Comparison of ENCODE assay signal across 8 mouse cellular contexts in the genomic region with DNA sequence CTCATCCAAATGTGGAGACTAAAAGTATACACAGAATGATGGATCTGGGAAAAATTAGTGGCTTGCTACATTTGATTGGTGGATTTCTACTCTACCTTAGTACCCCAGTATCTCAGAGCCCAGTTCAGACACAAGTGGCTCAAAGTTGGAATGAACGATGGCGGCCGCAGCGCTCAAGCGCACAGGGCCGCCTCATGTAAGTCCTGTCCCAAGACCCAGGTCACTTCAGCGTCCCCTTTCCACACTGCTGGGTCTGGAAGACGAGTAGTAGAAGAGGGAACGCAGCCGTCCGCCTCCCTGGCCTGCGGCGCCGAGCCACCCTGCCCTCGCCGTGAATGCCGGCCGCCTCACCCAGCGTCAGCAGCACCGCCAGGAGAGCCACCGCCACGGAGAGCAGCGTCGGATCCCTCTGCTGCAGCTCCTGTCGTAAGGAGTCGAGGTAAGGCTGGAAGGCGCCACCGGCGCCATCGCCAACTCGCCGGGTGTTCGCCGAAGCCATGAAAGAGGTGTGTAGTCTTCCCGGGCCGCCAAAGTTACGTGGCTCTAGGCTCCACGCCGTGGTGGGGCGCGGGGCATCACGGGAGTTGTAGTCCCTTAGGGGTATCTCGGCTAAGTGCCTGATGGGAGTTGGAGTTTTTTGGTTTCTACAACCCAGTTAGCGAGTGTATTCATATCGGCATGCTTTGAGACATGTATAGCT. TPM values are rescaled to one million over a fixed set of nuclear protein-coding genes. Genes with fewer than 3 reads are reported as not detected.
DNase-seq lines count a peak whose midpoint lies in the region; ATAC-seq lines count a peak whose summit lies in the region.

A gene (minus strand): TSS at position 577 of the 700 bp plus-strand sequence.

- ATAC-seq in megakaryocyte progenitor cell, adult 5-6 weeks (replicated peaks; ENCODE audit: poor library complexity) = peak; percentile 100

- peak; percentile 89 for DNase-seq in adipocyte (ENCODE audit: low spot score)
- peak; percentile 98 for DNase-seq in embryo, embryonic 10 days (ENCODE audit: low spot score)
- DNase-seq in gastrocnemius, postnatal 10 days = peak; percentile 94
- peak; percentile 95 for DNase-seq in induced T-regulatory cell, adult 2 months (ENCODE audit: low read depth)
- peak; percentile 81 to 92 for DNase-seq in left cerebral cortex, adult 9 months (ENCODE audit: low spot score in 2 of 2)
- DNase-seq in right cerebral cortex, postnatal 14 days = peak; percentile 95
- peak; percentile 89 to 94 for DNase-seq in urinary bladder, postnatal 36 days (ENCODE audit: low spot score in 2 of 2)

RNA-seq across cellular contexts. Expression of the gene that starts here (rescaled TPM):
- 10 to 100 TPM; 15.3 to 17.0 TPM for total RNA-seq in gastrocnemius, postnatal 10 days (2021)
- total RNA-seq in megakaryocyte progenitor cell, adult 5-6 weeks (2015) = 21.2 and 25.4 TPM in 2 replicates
- 19.3 and 23.8 TPM in 2 replicates for total RNA-seq in megakaryocyte progenitor cell, adult 5-6 weeks (2017)

Comparison
In these comparisons a context has a peak if more than half of its experiments do, and no peak if none do; other contexts are left out.
1. Peak in every context shown above with its lines: DNase-seq and ATAC-seq.